Mouse (Mus musculus) adrenal gland, postnatal 14 days (tissue): ENCODE measurements around the gene Cst7. TPM values are rescaled to one million over a fixed set of nuclear protein-coding genes. Genes with fewer than 3 reads are reported as not detected.
"Not testable (repeated sequence)": the region's sequence is repeated elsewhere in the genome, so short reads cannot be mapped to it uniquely, and the experiment has no call there.

Source experiments
- DNase-seq: peaks from one replicate; pipeline ENCODE4 v3.0.0; 2021; ENCODE audit warnings: mixed read lengths
- long read RNA-seq, 2 experiments: library from polyadenylated mRNA; stranded (forward); transcript quantifications; one replicate each; pipeline ENCODE4 v2.0.0; 2021
- total RNA-seq: library from RNA; stranded (reverse); gene quantifications from 2 replicates; pipeline ENCODE4 v1.2.3, GENCODE M21; 2021

The Cst7 gene
- total RNA-seq = 0.90 TPM in 1 of 2 replicates, not detected in the other
- long read RNA-seq, experiment 1 = 0 reads
- long read RNA-seq, experiment 2 = 0 reads

GRCm38 (mm10) chr2:150569847-150570590 is at the start of gene Cst7:
Cst7 (plus strand) TSS chr2:150570415.
- DNase-seq = no peak

- peak; percentile 24 for DNase-seq
Observed at GRCm38 (mm10) chr2:150525703-150526207, 44.5 kb upstream of the Cst7 start.

- DNase-seq = not testable (repeated sequence)
Observed at GRCm38 (mm10) chr2:150549576-150549975, 20.6 kb upstream of the Cst7 start.

- DNase-seq = no peak
Observed at GRCm38 (mm10) chr2:150558568-150558967, 11.6 kb upstream of the Cst7 start.

GRCm38 (mm10) chr2:150567051-150567450 is 3.2 kb upstream of the Cst7 start:
- DNase-seq = no peak

GRCm38 (mm10) chr2:150570761-150571160 is 546 bp downstream of the Cst7 start:
- DNase-seq = no peak

- DNase-seq = no peak
Observed at GRCm38 (mm10) chr2:150572463-150572862, 2.2 kb downstream of the Cst7 start.

- no peak for DNase-seq
Observed at GRCm38 (mm10) chr2:150576256-150576655, 6.0 kb downstream of the Cst7 start.

- no peak for DNase-seq
Observed at GRCm38 (mm10) chr2:150578603-150579002, 8.4 kb downstream of the Cst7 start.

- no peak for DNase-seq
Observed at GRCm38 (mm10) chr2:150579628-150580027, 9.4 kb downstream of the Cst7 start.

GRCm38 (mm10) chr2:150589076-150589475 is 18.9 kb downstream of the Cst7 start:
- DNase-seq = no peak

GRCm38 (mm10) chr2:150595411-150596190 is 25.4 kb downstream of the Cst7 start:
- DNase-seq = no peak

GRCm38 (mm10) chr2:150600263-150600662 is 30.0 kb downstream of the Cst7 start:
- DNase-seq = peak; percentile 66

- peak; percentile 31 for DNase-seq
Observed at GRCm38 (mm10) chr2:150602166-150602565, 32.0 kb downstream of the Cst7 start.

GRCm38 (mm10) chr2:150604802-150605201 is 34.6 kb downstream of the Cst7 start:
- DNase-seq = peak; percentile 15

- no peak for DNase-seq
Observed at GRCm38 (mm10) chr2:150607086-150607485, 36.9 kb downstream of the Cst7 start.

GRCm38 (mm10) chr2:150608087-150608799 is 38.0 kb downstream of the Cst7 start, which contains the start of gene Apmap:
Apmap (minus strand) TSS chr2:150608567.
- peak; percentile 99 for DNase-seq

- DNase-seq = peak; percentile 63
Observed at GRCm38 (mm10) chr2:150608872-150609560, 38.8 kb downstream of the Cst7 start.

GRCm38 (mm10) chr2:150610097-150610496 is 39.9 kb downstream of the Cst7 start:
- no peak for DNase-seq

- no peak for DNase-seq
Observed at GRCm38 (mm10) chr2:150621698-150622097, 51.5 kb downstream of the Cst7 start.

- peak; percentile 10 for DNase-seq
Observed at GRCm38 (mm10) chr2:150623957-150624356, 53.7 kb downstream of the Cst7 start.

- peak; percentile 57 for DNase-seq
Observed at GRCm38 (mm10) chr2:150624926-150625325, 54.7 kb downstream of the Cst7 start.
